Mouse (Mus musculus) spleen, postnatal 36 days (tissue): ENCODE data around the gene Adprh.
A peak's percentile ranks its signal among the peaks of the same experiment; 100 is the strongest.
"Not testable (repeated sequence)": the region's sequence is repeated elsewhere in the genome, so short reads cannot be mapped to it uniquely, and the experiment has no call there.

ENCODE experiments used
- DNase-seq, 2 experiments: peaks; one replicate each; pipeline ENCODE4 v3.0.0; 2022; ENCODE audit warnings: low spot score in 2 of 2, mixed read lengths in 1 of 2

Gene Adprh

DNA sequence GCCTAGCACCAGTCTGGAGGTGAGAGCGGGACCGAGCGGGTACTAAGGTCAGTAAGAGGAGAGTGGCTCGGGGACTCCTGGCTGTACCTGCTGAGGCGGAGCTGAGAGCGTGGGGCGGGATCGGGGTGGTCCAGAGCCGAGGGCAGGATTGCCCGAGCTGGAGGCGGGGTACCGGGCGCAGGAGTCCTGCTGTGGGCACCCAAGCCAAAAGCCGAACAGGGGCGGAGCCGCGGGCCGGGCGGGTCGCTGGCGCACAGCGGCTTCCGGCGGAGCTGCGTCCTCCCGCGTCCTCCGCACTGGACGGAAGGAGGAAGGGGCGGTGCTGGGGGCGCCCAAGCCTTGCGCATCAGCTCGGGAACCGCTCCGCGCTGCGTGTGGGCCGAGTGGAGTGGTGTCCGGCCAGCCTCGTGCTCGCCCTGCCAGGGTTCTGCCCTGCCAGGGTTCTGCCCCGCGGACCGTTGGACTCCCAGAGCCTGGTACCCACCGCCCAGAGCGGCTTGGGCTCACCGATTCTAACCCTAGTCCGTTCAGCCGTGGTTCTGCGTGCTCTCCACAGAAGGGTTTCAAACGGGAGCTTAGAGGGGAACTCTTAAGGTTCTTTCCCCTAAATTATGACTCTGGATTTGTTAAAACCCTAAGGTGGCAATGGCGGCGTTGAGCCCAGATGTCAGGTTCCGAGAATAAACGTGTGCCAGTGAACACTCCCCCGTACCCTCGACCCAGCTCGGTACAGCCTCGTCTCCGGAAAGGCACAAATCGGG, at the start of gene Adprh:
Gene Adprh (minus strand): TSS at position 262 of the 761 bp plus-strand sequence.
- DNase-seq = peak; percentile 90

DNA sequence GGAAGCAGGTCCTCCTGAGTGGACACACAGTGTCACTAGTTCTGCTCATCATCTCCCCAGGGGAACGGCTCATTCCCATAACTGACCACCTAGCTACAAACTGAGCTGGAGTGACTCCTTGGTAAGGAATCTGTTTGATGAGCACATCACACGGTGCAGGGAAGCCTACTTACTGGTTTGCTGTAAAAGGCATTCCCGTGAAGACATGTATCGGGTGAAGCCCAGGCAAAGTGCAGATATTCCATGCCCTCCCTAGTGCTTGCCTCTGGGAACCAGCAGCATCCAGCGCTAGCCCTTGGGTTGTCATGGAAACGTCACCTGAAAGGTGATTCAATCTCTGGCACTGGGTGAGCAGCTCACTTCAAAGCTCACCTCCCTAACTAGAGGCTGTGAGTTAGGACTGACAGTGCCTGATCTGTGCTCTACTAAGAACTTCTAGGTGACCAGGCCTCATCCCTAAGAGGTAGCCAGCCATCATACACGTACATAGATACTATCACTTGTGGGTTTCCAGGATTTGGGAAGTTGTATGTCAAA, 44.2 kb upstream of the Adprh start:
- DNase-seq = no peak

DNA sequence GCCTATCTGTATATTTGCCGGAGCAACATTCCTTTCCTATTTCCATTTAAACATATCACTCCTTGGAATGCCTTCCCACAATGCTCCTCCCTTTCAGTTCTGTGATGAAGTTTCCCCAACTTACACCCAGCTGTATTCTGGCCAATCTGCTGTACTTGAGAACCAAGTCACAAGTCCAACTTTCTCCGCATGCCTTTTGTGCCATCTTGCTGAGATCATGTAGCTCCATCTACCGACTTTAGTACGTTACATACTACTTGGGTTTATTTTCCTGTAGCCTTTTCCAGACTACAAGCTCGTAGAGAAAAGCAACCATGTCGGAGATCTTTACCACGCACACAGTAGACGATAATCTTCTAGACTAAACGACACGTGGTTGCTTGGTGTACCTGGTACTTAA, 41.4 kb upstream of the Adprh start:
- no peak for DNase-seq

DNA sequence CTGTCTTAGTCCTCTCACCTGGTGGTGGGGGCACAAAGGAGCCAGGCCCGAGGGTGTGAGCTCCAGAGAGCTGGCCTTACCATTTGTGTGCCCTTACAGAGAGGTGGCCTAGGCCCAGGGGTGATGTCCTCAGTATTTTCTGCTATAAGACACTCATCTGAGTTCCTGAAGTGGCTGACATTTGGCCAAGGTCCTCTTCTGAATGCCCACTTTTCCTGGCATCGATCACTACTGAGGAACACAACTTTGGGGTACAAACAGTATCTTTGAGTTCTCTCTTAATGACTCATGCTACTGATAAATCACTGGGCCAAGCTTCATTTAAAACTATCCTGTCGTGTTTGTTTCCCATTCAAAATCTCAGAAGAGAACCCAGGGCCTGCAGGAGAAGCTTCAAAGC, 40.0 kb upstream of the Adprh start:
- DNase-seq = no peak

DNA sequence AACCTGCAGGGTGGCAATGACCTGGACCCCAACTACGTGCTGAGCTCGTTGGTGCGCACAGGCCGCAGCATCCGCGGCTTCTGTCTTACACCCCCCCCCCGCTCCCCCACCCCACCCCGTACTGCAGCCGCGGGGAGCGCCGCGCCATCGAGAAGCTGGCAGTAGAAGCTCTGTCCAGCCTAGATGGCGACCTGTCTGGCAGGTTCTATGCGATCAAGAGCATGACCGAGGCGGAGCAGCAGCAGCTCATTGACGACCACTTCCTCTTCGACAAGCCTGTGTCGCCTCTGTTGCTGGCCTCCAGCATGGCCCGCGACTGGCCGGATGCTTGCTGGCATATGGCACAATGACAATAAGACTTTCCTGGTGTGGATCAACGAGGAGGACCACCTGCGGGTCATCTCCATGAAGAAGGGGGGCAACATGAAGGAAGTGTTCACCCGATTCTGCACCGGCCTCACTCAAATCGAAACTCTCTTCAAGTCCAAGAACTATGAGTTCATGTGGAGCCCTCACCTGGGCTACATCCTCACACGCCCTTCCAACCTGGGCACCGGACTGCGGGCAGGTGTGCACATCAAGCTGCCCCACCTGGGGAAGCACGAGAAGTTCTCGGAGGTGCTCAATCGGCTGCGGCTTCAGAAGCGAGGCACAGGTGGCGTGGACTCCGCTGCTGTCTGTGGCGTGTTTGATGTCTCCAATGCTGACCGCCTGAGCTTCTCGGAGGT, 31.2 kb upstream of the Adprh start:
- peak; percentile 15 to 33 for DNase-seq

DNA sequence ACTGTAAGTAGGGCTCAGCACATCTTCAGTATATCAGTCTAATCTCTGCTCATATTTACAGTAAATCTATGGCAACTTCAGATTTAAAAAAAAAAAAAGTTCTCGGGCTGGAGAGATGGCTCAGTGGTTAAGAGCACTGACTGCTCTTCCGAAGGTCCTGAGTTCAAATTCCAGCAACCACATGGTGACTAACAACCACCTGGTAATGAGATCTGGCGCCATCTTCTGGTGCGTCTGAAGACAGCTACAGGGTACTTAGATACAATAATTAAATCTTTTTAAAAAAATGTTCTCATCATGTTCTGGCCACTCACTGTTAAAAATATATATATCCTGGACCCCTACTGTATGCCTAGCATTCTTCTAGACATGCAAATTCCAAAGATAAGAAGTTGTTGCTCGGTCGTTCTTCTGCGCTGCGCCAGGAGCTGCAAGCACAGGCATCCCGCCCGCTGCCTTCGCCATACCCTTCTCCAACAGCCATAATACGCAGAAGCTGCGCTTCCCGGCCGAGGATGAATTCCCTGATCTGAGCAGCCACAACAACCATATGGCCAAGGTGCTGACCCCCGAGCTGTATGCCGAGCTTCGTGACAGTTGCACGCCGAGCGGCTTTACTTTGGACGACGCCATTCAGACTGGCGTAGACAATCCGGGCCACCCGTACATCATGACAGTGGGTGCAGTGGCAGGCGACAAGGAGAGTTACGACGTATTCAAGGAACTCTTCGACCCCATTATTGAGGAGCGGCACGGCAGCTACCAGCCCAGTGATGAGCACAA, 30.5 kb upstream of the Adprh start:
- peak; percentile 32 to 45 for DNase-seq

DNA sequence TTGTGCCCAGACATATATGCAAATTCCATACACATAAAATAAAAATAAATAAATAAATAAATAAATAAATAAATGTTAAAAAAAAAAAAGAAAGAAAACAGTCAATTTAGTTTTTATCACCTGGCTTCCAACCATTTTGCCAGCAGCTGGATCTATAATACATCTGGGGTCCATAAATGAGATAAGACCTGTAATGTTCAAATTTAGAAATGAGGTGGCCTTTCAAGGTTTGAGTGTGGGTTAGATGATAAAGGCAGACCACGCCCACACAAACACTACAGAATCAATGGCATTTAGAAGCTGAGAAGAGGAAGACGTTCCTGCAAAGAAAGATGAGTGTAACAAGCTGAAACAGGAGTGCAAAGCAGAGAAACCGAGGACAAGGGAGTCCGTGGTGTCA, 28.8 kb upstream of the Adprh start:
- no peak for DNase-seq

DNA sequence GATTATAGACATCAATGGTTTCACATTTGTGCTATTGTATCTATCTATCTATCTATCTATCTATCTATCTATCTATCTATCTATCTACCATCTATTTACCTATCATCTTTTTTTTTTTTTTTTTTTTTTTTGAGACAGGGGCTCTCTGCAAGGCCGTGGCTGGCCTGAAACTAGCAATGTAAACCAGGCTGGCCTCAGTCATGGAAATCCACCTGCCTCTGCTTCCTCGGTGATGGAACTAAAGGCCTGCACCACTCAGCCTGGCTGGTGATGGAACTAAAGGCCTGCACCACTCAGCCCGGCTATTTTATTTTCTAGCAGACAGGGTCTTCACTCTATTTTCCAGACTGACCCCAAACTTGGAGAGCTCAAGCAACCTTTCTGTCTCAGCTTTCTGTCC, 25.8 kb upstream of the Adprh start:
- no peak for DNase-seq

DNA sequence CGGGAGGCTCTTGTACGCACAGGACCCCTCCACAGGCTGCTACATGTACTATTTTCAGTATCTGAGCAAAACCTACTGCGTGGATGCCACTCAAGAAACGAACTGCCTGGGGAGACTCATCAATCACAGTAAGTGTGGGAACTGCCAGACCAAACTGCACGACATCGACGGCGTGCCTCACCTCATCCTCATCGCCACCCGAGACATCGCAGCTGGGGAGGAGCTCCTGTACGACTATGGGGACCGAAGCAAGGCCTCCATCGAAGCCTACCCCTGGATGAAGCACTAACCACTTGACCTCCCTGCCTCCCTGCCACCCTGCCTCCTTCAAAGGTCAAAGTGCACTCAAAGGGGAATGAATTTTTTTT, 24.7 kb upstream of the Adprh start:
- not testable (repeated sequence) for DNase-seq

DNA sequence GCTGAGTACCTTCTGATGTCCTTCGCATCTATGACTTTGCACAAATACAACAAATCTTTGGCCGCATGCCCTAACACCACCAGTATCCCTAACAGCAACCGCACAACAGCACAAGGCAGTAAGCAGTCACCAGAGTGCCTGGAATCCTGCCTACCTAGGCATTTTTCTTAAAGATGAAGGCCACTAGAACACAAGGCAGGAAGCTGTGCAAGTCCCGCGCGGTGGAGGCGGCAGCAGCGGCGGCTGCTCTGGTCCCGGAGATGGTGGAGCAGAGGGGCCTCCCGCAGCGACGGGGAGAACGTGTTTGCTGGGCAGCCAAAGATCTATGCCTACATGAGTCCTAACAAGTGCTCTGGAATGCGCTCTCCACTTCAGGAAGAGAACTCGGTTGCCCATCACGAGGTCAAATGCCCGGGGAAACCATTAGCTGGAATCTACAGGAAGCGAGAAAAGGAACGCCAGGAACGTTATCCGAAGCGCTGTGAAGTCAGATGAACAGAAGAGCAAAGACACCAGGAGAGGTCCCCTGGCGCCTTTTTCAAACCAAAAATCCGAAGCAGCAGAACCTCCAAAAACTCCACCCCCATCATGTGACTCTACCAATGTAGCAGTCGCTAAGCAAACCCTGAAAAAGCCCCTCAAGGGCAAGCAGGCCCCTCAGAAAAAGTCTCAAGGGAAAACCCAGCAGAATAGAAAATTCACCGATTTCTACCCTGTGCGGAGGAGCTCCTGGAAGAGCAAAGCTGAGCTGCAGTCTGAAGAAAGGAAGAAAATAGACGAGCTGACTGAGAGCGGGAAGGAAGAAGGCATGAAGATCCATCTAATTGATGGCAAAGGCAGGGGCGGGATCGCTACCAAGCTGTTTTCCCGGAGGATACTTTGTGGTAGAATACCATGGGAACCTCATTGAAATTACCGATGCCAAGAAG, 24.1 kb upstream of the Adprh start:
- peak; percentile 47 to 58 for DNase-seq

DNA sequence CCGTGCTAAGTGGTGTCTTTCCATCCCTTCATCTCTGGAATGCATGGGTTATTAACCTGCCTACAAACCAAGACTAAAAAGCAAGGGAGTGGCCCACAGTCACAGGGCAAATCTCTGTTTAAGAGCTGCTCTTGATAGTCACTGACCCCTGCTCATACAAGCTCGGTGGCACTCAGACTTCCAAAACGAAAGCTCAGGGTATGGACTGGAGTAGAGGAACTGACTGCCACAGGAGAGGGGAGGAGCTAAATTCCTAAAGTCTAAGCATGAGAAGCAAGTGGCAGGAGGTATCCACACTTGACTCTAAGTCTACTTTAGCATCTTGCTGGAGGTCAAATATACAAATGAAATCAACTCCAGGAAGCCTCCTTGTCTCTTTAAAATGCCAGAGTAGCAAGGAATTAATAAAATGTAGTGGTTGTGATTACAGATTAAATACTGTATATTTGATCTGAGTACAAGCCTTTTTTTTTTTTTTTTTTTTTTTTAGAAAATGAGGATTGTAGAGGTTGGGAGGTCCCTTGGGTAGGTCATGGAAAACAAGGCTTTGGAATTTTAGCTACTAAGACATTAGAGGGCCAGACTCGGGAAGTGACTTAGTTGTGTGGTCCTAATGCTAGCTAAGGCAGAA, 23.3 kb upstream of the Adprh start:
- no peak for DNase-seq

DNA sequence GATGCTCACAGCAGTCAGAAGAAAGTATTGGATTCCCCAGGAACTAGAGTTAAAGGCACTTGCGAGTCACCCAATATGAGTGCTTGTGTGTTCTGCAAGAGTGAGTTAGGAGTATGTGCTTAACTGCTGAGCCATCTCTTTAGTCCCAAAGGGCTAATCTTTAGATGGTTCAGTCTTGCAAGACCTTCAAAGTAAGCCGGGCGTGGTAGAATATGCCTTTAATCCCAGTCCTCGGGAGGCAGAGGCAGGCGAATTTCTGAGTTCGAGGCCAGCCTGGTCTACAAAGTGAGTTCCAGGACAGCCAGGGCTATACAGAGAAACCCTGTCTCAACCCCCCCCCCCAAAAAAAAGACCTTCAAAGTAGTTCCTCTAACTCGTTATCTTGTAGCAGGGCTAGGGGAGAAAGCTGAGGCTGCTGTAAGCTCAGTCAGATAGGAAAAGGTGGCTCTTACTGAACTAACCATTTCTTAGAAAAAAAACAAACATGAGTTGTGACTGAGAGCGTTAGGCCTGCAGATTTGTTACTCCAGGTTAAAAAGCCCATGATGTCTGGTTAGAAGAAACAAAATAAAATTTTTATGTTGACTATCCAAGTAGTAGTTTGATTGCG, 22.3 kb upstream of the Adprh start:
- DNase-seq = no peak

DNA sequence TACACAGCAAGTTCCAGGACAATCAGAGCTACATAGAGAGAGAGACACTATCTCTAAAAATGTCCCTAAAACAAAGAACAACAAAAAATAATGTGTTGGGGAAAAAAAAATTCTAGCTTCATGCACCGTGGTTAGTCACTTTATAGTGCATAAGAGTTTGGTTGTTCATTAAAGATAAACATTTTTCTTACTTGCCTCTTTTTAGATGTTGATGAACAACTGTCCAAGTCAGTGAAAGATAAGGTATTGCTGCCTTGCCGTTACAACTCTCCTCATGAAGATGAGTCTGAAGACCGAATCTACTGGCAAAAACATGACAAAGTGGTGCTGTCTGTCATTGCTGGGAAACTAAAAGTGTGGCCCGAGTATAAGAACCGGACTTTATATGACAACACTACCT, 21.2 kb upstream of the Adprh start:
- no peak for DNase-seq

DNA sequence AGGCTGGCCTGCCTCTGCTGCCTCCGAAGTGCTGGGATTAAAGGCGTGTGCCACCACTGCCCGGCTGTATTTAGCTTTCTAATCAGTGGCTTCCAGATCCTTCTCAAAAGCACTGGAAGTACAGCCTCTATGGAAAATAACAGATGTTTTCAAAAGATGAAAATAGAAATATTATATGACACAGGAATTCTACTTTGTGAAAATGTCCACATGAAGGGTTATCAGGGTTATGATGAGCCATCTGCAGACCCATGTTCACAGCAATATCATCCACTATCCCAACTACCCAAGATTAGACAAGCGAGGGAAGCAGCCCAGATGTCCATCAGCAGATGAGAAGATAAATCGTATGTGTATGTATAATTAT, 20.0 kb upstream of the Adprh start:
- no peak for DNase-seq

DNA sequence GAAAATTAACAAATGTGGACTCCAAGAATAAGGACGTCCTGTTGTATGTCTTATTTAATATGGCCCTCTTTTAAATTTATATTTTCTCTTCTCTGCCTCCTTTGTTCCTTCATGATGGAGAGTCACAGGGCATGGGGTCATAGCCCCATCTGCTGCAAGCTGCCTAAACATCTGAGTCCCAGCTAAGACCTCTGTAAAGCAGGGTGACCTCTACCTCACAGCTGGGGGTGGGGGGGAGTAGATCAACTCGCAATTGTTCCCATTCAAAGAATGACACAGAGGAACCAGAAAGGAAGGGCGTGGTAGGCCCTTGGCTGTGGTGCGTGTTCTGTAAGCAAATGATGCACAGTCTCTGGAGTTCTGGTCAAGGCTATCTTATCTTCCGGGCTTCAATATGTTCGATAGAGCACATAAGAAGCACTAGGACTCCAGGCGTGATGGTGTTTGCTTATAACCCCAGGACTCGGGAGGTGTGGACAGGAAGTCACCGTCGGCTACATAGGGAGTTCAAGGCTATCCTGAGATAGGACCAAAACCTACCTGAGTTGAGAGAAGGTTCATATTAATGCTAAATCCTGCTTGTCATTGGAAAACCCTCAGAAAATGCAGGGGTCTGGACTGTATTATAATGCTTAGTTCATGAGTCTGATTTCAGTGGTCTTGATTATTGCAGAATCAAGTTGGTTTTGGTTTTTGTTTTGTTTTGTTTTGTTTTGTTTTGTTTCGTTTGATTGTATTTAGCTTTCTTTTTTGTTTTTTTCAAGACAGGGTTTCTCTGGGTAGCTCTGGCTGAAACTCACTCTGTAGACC, 19.4 kb upstream of the Adprh start:
- no peak for DNase-seq

DNA sequence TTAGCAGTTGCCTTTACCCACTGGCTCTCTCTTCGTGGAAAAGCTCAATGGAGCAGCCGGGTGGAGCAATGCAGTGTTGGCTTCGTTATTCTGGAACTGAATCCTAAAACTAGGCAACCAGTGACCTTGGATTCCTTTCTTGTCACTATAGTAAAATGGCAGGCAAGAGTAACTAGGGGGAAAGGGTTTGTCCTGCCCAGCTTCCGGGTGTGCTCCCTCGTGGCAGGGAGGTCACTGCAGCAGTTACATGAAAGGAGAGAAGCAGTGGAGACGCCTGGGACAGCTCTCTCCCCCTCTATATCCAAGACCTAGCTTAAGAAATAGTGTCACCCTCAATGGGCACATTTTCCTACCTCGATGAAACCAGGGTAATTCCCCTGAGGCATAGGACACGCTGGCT, 16.9 kb upstream of the Adprh start:
- no peak for DNase-seq

DNA sequence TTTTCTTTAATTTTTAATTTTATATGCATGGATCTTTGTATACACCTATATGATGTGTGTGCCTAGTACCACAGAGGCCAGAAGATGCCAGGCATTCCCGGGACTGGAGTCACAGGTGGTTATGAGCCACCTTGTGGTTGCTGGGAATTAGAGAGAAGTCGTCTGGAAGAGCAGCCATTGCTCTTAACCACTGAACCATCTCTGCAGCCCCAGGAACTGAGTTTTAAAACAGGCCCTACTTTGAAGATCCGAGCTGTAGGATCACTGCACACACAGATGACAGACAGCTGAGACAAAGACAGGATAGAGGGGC, 16.2 kb upstream of the Adprh start:
- no peak for DNase-seq

DNA sequence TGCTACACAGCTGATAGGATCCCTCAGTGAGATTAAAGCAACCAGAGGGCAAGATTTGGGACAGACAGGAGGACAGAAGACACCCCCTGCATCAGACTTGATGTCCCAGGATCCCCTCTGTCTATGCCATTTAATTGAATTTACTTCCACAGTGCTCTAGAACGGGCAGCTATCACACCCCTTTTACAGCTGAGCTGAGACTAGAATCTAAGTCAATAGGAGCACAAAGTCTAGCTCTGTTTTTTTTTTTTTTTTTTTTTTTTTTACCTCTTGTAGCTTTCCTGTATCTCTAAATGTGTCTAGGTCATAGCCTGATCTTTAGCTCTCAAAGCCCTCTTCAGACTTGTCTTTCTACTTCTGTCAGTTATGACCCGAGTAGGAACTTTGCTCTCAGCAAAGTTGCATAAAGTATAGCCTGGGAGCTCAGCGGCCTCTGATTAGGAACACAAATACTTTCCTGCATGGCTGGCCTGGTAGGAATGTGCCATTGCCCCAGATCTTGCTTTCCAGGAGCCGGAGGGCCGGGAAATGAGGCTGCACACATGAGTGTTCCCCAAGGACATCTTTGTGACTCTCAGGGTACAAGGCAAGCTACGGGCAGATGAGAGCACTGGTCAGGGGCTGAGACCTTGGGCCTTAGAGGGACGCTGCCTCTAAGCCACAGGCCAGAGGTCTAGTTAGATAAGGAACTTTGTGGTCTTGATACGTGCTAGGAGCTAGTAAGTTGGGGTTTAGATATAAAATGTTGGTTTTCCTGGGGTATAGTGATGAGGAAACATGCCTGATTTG, 15.6 kb upstream of the Adprh start:
- no peak for DNase-seq
